Mouse (Mus musculus) C2C12 (cell line): ENCODE measurements around the gene Cd274. TPM values are rescaled to one million over a fixed set of nuclear protein-coding genes. Genes with fewer than 3 reads are reported as not detected.

ENCODE experiments used
- H3K27me3 ChIP-seq: one replicate; pipeline ENCODE4 v1.6.1; 2011; ENCODE audit not compliant: control insufficient read depth, insufficient read depth, insufficient read length
- H3K36me3 ChIP-seq: one replicate; pipeline ENCODE4 v1.6.1; 2011; ENCODE audit not compliant: control insufficient read depth, insufficient read depth
- H3K4me3 ChIP-seq: one replicate; pipeline ENCODE4 v1.5.1; 2011; ENCODE audit warnings: mild to moderate bottlenecking, control low read depth; ENCODE audit not compliant: poor library complexity, insufficient read depth, severe bottlenecking
- H3K79me2 ChIP-seq: one replicate; pipeline ENCODE4 v1.6.1; 2011; ENCODE audit not compliant: control insufficient read depth, insufficient read depth
- H3K79me3 ChIP-seq: one replicate; pipeline ENCODE4 v1.6.1; 2011; ENCODE audit warnings: low read depth, control low read depth
- H3ac ChIP-seq: one replicate; pipeline ENCODE3; 2011; ENCODE audit warnings: low read depth; ENCODE audit not compliant: control insufficient read depth, insufficient read length
- CEBPB ChIP-seq: IDR thresholded peaks from one replicate; pipeline ENCODE4 v1.6.1; 2011; ENCODE audit warnings: low read depth, mild to moderate bottlenecking, control low read depth, moderate library complexity
- CTCF ChIP-seq: IDR thresholded peaks from one replicate; pipeline ENCODE4 v1.5.1; 2011; ENCODE audit not compliant: control insufficient read depth, insufficient read depth, insufficient read length
- FOSL1 ChIP-seq: IDR thresholded peaks from one replicate; pipeline ENCODE4 v1.8.0; 2011; ENCODE audit warnings: mild to moderate bottlenecking, low read length; ENCODE audit not compliant: poor library complexity, insufficient read depth, severe bottlenecking
- MAX ChIP-seq: IDR thresholded peaks from one replicate; pipeline ENCODE4 v1.6.1; 2011; ENCODE audit warnings: mild to moderate bottlenecking, control low read depth
- MYOD1 ChIP-seq: IDR thresholded peaks from one replicate; pipeline ENCODE4 v1.6.1; 2011; ENCODE audit warnings: low read depth; ENCODE audit not compliant: control insufficient read depth, insufficient read length
- MYOG ChIP-seq: IDR thresholded peaks from one replicate; pipeline ENCODE4 v1.6.1; 2011; ENCODE audit not compliant: control insufficient read depth, insufficient read length; ENCODE audit errors: extremely low read depth
- USF1 ChIP-seq: IDR thresholded peaks from one replicate; pipeline ENCODE4 v1.6.1; 2011; ENCODE audit warnings: low read depth, mild to moderate bottlenecking, control low read depth, moderate library complexity
- polyA plus RNA-seq: library from polyadenylated mRNA; unstranded; fragments of >200 nt; fragmentation: generic; extraction: Trizol; gene quantifications from one replicate; pipeline ENCODE4 v1.2.1, GENCODE M21; 2012; ENCODE audit warnings: missing spikeins

Gene Cd274
- polyA plus RNA-seq, 1 experiment, result 0.05 TPM

DNA sequence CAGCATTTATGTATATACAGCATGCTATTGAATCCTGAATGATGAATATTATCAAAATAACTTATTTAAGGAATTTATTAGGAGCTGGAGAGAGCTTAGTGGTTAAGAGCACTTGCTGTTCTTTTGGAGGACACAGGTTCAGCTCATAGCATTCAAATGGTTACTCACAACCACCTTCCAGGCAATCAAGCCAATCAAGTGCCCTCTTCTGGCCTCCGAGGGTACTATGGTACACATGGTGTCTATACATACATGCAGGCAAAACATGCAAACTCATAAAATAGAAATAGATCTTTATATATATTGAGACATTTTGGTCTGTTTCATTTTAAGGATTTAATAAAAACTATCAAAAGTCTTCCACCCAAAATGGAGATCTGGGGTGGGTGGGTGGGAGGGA lies 21.6 kb downstream of the Cd274 start:
- H3K36me3 ChIP-seq, result no peaks in the 10 kb centered on the region
- H3K79me2 ChIP-seq, result no peaks in the 10 kb centered on the region
- no peak overlapping the region for H3K4me3 ChIP-seq
- no peaks in the 10 kb centered on the region for H3K27me3 ChIP-seq
- TF ChIP-seq CTCF (no peak), FOSL1 (no peak), MAX (no peak), USF1 (no peak), MYOD1 (no peak), MYOG (no peak), CEBPB (no peak)
- no peak overlapping the region for H3ac ChIP-seq
- H3K79me3 ChIP-seq, result no peaks in the 10 kb centered on the region

DNA sequence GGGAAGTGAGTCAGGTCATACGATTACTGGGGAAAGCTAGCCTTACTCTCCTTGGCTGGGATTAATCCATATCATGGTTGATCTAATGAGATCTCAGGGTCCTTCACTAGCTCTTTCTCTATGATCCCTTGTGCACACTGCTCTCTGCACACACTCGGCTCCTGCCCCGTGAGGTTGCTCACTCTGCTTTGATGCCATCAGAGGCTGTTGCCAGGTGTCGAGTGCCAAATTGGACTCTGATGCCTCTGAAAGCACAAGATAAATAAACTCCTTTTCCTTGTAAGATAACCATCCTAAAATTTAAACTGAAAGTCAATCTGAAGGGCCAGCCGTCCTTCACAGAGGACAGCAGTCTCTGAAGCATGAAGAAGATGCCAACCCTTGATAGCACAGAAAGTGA lies 23.2 kb downstream of the Cd274 start:
- Histone ChIP-seq H3ac (no peak overlapping the region), H3K36me3 (no peaks in the 10 kb centered on the region), H3K27me3 (no peaks in the 10 kb centered on the region), H3K79me2 (no peaks in the 10 kb centered on the region), H3K4me3 (no peak overlapping the region), H3K79me3 (no peaks in the 10 kb centered on the region)
- TF ChIP-seq USF1, result no peak
- no peak for TF ChIP-seq CEBPB
- TF ChIP-seq MYOD1, result no peak
- TF ChIP-seq MYOG, result no peak
- TF ChIP-seq FOSL1, result no peak
- TF ChIP-seq CTCF, result no peak
- no peak for TF ChIP-seq MAX

DNA sequence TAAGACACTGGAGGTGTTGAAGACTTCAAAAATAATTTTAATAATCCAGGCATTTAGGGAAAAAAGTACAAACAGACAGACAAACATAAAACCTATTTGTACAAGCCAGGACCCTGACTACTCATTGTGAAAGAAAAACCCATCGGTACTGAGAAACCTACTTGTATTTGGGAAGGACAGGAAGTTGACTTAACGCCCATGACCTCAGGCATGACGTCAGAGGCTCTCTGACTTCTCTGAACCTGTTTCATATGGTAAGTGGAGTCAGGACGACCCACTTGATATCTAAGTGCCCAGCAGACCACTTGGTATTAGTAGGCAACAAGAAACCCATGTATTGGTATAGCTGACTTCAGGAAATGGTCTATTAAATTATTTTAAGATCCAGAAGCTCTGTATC lies 24.0 kb downstream of the Cd274 start:
- Histone ChIP-seq H3K27me3 (no peaks in the 10 kb centered on the region), H3K79me3 (no peaks in the 10 kb centered on the region), H3ac (no peak overlapping the region), H3K36me3 (no peaks in the 10 kb centered on the region), H3K4me3 (no peak overlapping the region), H3K79me2 (no peaks in the 10 kb centered on the region)
- TF ChIP-seq MYOD1 (no peak), CTCF (no peak), CEBPB (no peak)

DNA sequence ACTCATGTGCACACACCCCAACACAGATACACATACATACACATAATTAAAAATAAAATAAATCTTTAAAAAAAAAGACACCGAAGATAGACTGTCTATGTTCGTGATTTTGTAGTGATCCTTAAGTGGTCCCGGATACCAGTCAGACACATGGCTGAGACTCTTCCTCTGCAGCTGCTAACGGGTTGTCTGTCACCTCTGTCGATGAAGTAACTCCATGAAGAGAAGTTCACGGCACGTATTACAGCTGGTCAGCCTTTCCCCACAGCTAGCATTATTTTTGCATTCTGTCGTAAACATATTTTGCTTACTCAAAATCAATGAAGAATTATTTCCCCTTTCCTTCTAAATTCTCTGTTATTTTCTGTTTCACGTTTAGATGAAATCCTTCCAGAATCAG lies 26.1 kb downstream of the Cd274 start:
- Histone ChIP-seq H3K4me3 (no peak overlapping the region), H3K36me3 (no peaks in the 10 kb centered on the region), H3K79me3 (no peaks in the 10 kb centered on the region), H3ac (no peak overlapping the region), H3K79me2 (no peaks in the 10 kb centered on the region), H3K27me3 (no peaks in the 10 kb centered on the region)
- TF ChIP-seq USF1 (no peak), FOSL1 (no peak), MYOG (no peak), MYOD1 (no peak), CTCF (no peak), MAX (no peak), CEBPB (no peak)

DNA sequence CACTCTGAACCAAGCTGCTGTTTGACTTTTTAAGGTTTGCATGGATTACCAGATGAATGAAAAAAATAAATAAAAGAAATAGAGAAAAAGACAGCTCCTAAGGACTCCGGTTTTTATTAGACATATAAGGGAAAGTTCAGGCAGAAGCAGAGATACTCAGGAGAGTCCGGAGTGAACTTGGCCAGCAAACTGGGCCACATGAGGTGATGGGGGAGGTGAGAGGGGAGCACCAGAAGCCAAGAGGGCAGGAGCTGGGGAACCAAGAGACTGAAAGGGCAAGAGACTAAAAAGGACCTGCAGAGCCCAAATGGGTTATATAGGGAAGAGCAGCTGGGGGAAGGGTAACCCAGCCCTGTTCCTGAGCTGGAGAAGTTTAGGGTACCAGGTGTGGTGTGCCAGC lies 27.5 kb downstream of the Cd274 start:
- Histone ChIP-seq H3ac (no peak overlapping the region), H3K36me3 (no peaks in the 10 kb centered on the region), H3K4me3 (no peak overlapping the region), H3K79me3 (no peaks in the 10 kb centered on the region), H3K79me2 (no peaks in the 10 kb centered on the region), H3K27me3 (no peaks in the 10 kb centered on the region)
- TF ChIP-seq CTCF (no peak), MYOG (no peak), USF1 (no peak)

DNA sequence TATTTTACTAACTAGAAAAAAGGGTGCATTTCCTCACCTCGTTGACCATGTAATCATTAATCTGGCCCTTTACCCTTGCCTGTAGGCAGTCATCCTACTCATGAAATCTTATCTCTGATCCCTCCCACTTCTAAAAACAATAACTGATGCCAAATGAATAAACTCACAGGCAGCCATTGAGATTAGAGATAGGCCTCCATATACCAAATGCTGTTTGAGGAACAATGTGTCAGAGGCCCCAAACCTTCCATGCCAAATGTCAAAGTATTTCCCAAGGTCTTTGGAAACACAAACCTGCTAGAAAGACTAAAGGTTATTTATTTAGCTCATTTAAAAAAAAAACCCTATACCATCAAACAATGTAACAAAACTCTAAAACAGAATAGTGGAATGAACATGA lies 29.1 kb downstream of the Cd274 start:
- Histone ChIP-seq H3K79me3 (no peaks in the 10 kb centered on the region), H3K4me3 (no peak overlapping the region), H3ac (no peak overlapping the region), H3K27me3 (no peaks in the 10 kb centered on the region), H3K36me3 (no peaks in the 10 kb centered on the region), H3K79me2 (no peaks in the 10 kb centered on the region)
- no peak for TF ChIP-seq FOSL1
- no peak for TF ChIP-seq MYOG

GRCm38 (mm10) chr19:29399786-29400185 lies 32.5 kb downstream of the Cd274 start:
- TF ChIP-seq USF1, result no peak
- TF ChIP-seq MYOG, result no peak
- no peak for TF ChIP-seq CTCF
- TF ChIP-seq MYOD1, result no peak
- TF ChIP-seq MAX, result no peak
- no peak for TF ChIP-seq CEBPB
- TF ChIP-seq FOSL1, result no peak
- Histone ChIP-seq H3K36me3 (no peaks in the 10 kb centered on the region), H3K79me2 (no peaks in the 10 kb centered on the region), H3ac (no peak overlapping the region), H3K4me3 (no peak overlapping the region), H3K79me3 (no peaks in the 10 kb centered on the region), H3K27me3 (no peaks in the 10 kb centered on the region)
